25 mouse cellular contexts compared by ENCODE assay signal in genomic region chr11:61546452-61546851, GRCm38 (mm10). TPM values are rescaled to one million over a fixed set of nuclear protein-coding genes. Genes with fewer than 3 reads are reported as not detected.
A peak's percentile ranks its signal among the peaks of the same experiment; 100 is the strongest.
DNase-seq lines count a peak whose midpoint lies in the region; ATAC-seq and TF ChIP-seq lines count a peak whose summit lies in the region.
"Had no signal": no experiment of that assay in that cellular context is flagged by ENCODE, and none has a peak within 500 bp of the region (broad histone marks: within the 10 kb centered on the region; RNA-seq: fewer than 3 reads in every experiment).

No protein-coding gene starts in this region.

- H3K4me2 ChIP-seq in kidney, embryonic 14.5 days (replicated peaks; ENCODE audit: low read depth, low read length) = no peak overlapping the region
- H3K4me2 ChIP-seq: forebrain, embryonic 13.5 days; heart, embryonic 13.5 days had no signal

- H3K4me1 ChIP-seq in kidney, embryonic 14.5 days (ENCODE audit: control insufficient read depth, insufficient read depth, low read length) = no peaks in the 10 kb centered on the region

- no peak overlapping the region for H3K27ac ChIP-seq in kidney, embryonic 14.5 days (ENCODE audit: low read depth, low read length)
- peak overlapping the region; percentile 86 for H3K27ac ChIP-seq in layer of hippocampus, adult 2 months
- H3K27ac ChIP-seq: forebrain, embryonic 10.5 days; forebrain, embryonic 13.5 days; heart, adult 2 months; heart, embryonic 10.5 days; heart, embryonic 13.5 days had no signal

- H3K9me3 ChIP-seq in kidney, embryonic 14.5 days (ENCODE audit: control insufficient read depth, low read length) = no peaks in the 10 kb centered on the region
- H3K9me3 ChIP-seq: forebrain, embryonic 10.5 days; forebrain, embryonic 13.5 days; heart, embryonic 10.5 days; heart, embryonic 13.5 days had no signal

- H3K27me3 ChIP-seq in kidney, embryonic 14.5 days (ENCODE audit: control insufficient read depth, insufficient read depth, low read length) = no peaks in the 10 kb centered on the region
- H3K27me3 ChIP-seq: forebrain, embryonic 13.5 days; heart, embryonic 13.5 days had no signal

- DNase-seq in kidney, adult 18-20 months = peak; percentile 35
- DNase-seq in kidney, postnatal 10 days = no peak
- peak; percentile 55 for DNase-seq in kidney, adult 9 months
- DNase-seq in layer of hippocampus, adult 2 months (ENCODE audit: low spot score in 2 of 2) = no peak
- no peak for DNase-seq in layer of hippocampus, postnatal 36 days
- DNase-seq in kidney, postnatal 36 days = peak; percentile 40 to 59
- no peak for DNase-seq in lung, postnatal 36 days
- DNase-seq: adrenal gland, adult 2 months; adrenal gland, postnatal 14 days; cerebellum, adult 11 months; cerebellum, adult 8-10 months; cerebellum, postnatal 10 days; gastrocnemius, postnatal 10 days; gastrocnemius, postnatal 36 days; heart, adult 2 months; heart, postnatal 14 days; heart, postnatal 4 days had no signal

- TF ChIP-seq CTCF in layer of hippocampus, adult 2 months (conservative IDR thresholded peaks at IDR 0.05) = no peak

- WGBS in kidney, embryonic 14.5 days = 80% methylated on average over 10 of the region's 10 CpGs

- no peak overlapping the region for H3K9ac ChIP-seq in kidney, embryonic 14.5 days (ENCODE audit: low read depth, low read length)
- H3K9ac ChIP-seq: forebrain, embryonic 13.5 days; heart, embryonic 13.5 days had no signal

- H3K36me3 ChIP-seq in kidney, embryonic 14.5 days (ENCODE audit: control insufficient read depth, insufficient read depth, low read length) = peaks cover 24% of the 10 kb centered on the region

- no peak overlapping the region for H3K4me3 ChIP-seq in kidney, embryonic 14.5 days (ENCODE audit: low read length)
- no peak overlapping the region for H3K4me3 ChIP-seq in layer of hippocampus, adult 2 months
- H3K4me3 ChIP-seq: forebrain, embryonic 10.5 days; forebrain, embryonic 13.5 days; heart, adult 2 months; heart, embryonic 10.5 days; heart, embryonic 13.5 days had no signal

- no peak for ATAC-seq in kidney, embryonic 14.5 days (ENCODE audit: low FRiP score, low TSS enrichment)
- ATAC-seq: CD4-positive, CD25-positive, alpha-beta regulatory T cell, adult 4 months; forebrain, embryonic 13.5 days; forebrain, embryonic 16.5 days had no signal

RNA-seq across cellular contexts. Expression of gene Epn2, which starts 33.0 kb away (rescaled TPM):
- 20.0 and 31.3 TPM in 2 replicates for polyA plus RNA-seq in kidney, embryonic 14.5 days (2014; fragmentation: Nextera tagmentation; extraction: Ambion mirVana)
- 100 to 1,000 TPM; 162 to 170 TPM for total RNA-seq in layer of hippocampus, adult 2 months (2021)
- 100 to 1,000 TPM; 178 to 185 TPM for total RNA-seq in layer of hippocampus, postnatal 36 days (2021)
- total RNA-seq: granulocyte monocyte progenitor cell, adult 5-6 weeks had no signal

RNA-seq across cellular contexts. Expression of gene B9d1, which starts 41.5 kb away (rescaled TPM):
- polyA plus RNA-seq in kidney, embryonic 14.5 days (2014; fragmentation: Nextera tagmentation; extraction: Ambion mirVana) = 49.2 and 56.4 TPM in 2 replicates
- 10 to 100 TPM; 47.4 to 47.9 TPM for total RNA-seq in layer of hippocampus, adult 2 months (2021)
- 10 to 100 TPM; 42.6 TPM for total RNA-seq in layer of hippocampus, postnatal 36 days (2021)
- total RNA-seq: granulocyte monocyte progenitor cell, adult 5-6 weeks had no signal

RNA-seq across cellular contexts. Expression of gene Mapk7, which starts 52.2 kb away (rescaled TPM):
- 34.2 and 53.4 TPM in 2 replicates for polyA plus RNA-seq in kidney, embryonic 14.5 days (2014; fragmentation: Nextera tagmentation; extraction: Ambion mirVana)
- total RNA-seq in layer of hippocampus, adult 2 months (2021) = 10 to 100 TPM; 26.2 to 28.5 TPM
- total RNA-seq in layer of hippocampus, postnatal 36 days (2021) = 10 to 100 TPM; 28.8 to 33.1 TPM

Comparison
In these comparisons a context has a peak if more than half of its experiments do, and no peak if none do; other contexts are left out.
1. DNase-seq: peak in kidney, adult 18-20 months (single experiment), kidney, adult 9 months (single experiment) and kidney, postnatal 36 days (2 of 2); none in kidney, postnatal 10 days (single experiment), layer of hippocampus, adult 2 months (0 of 2), layer of hippocampus, postnatal 36 days (0 of 2) and lung, postnatal 36 days (single experiment).